Mouse (Mus musculus) gastrocnemius, postnatal 4 days (tissue): ENCODE measurements around the gene Pdha1. TPM values are rescaled to one million over a fixed set of nuclear protein-coding genes. Genes with fewer than 3 reads are reported as not detected.

Experiments used
- DNase-seq, 2 experiments: peaks; one replicate each; pipeline ENCODE4 v3.0.0; 2021 to 2022; ENCODE audit warnings: low spot score in 2 of 2, mixed read lengths in 2 of 2
- long read RNA-seq, 2 experiments: library from polyadenylated mRNA; stranded (forward); transcript quantifications; one replicate each; pipeline ENCODE4 v2.0.0; 2021
- total RNA-seq, 2 experiments: library from RNA; stranded (reverse); gene quantifications; 2 replicates each; pipeline ENCODE4 v1.2.3; 2021

The Pdha1 gene
- 100 to 1,000 TPM; 287 to 295 TPM for total RNA-seq
- long read RNA-seq, experiment 1, transcript Pdha1-201 (11 exons, 2,848 nt) = major isoform, 508 of 553 reads
- long read RNA-seq, experiment 1, partial matches to known transcripts = 12 of 553 reads
- long read RNA-seq, experiment 1, other reads (novel, unspliced or antisense) = 33 of 553 reads
- long read RNA-seq, experiment 2, transcript Pdha1-201 (11 exons, 2,848 nt) = major isoform, 537 of 580 reads
- long read RNA-seq, experiment 2, partial matches to known transcripts = 24 of 580 reads
- long read RNA-seq, experiment 2, other reads (novel, unspliced or antisense) = 19 of 580 reads

GRCm38 (mm10) chrX:160137861-160138717, at the start of gene Pdha1:
Gene Pdha1 (minus strand): TSS chrX:160138413.
- DNase-seq = peak; percentile 64 to 81

DNA sequence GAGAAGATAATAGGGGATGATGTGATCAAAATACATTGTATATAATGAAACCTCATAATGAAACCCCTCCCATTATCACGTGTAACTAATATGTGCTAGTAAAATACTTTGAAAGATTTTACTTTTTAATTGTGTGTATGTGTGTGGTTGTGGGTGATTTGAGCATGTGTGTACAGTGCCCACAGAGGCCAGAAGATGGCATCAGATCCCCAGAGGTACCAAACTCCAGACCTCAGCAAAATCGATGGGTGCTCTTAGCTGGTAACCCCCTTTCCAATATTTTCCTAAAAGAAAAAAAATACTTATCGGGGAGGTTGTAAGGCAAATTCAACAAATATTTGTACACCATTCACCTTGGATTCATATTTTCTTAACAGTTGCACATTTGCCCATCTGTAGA, 40.8 kb upstream of the Pdha1 start:
- no peak for DNase-seq

GRCm38 (mm10) chrX:160170150-160170549, 31.9 kb upstream of the Pdha1 start:
- peak in 1 of 2 experiments; percentile 28 for DNase-seq

- DNase-seq = no peak
These were observed 28.2 kb upstream of the Pdha1 start for GRCm38 (mm10) chrX:160166246-160166985.

DNA sequence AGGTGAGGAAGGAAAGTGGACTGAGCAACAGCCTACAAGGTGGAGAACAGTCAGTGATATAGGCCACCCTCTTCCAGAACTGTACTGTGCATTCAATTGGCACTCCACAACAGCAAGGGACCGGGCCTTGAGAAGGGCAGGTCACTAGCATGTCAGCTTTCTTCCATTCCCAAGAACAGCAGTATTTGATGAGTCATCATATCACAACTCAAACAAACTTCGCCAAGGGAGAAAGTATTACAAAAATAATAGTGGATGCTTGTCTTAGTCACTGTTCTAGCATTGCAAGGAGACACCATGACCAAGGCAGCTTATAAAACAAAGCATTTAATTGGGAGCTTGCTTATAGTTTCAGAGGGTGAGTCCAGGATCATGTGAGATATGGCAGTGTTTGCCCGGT, 26.0 kb upstream of the Pdha1 start:
- no peak for DNase-seq

DNA sequence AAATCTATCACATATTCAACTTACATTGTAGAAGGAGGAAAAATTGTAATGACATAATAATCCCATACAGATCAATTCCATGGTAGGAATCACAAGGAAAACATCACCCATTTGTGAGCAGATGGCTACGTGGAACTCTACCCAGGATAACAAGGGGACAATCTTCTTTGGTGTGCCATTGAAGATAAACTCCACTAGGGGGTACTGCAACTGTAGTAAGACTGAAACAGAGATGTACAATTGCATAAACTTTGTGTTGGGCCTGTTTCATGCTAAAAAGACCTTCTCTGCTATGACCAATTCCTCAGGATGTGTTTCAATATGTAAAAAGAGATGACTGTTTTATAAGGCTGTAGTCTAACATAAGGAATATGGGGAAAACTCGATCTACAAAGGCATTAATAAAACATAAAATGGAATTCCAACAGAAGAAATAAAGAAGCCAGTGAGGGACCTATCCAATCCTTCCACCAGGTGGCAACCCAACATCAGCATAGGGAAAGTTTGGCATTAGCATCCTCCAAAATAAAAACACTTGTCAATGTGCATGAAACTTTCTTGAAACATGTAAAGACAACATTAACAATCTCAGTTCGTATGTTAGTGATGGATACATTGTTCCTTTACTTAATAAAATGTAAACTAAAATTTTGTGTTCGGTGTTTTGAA, 15.1 kb upstream of the Pdha1 start:
- DNase-seq = no peak

GRCm38 (mm10) chrX:160148859-160149258, 10.6 kb upstream of the Pdha1 start:
- no peak for DNase-seq

- no peak for DNase-seq
These were observed 9.2 kb upstream of the Pdha1 start for GRCm38 (mm10) chrX:160147406-160147805.

DNA sequence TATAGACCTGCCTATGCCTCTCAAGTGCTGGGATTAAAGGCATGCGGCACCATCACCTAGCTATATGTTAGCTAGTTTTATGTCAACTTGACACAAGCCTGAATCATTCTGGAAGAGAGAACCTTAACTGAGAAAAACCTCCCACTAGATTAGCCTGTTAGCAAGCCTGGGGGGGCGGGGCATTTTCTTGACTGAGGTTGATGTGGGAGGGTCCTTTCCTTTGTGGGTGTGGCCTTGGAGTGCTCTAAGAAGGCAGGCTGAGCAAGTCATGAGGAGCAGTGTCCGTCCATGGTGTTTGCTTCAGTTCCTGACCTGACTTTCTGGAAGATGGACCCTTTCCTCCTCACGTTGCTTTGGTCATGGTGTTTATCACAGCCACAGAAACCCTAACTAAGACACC, 8.6 kb upstream of the Pdha1 start:
- no peak for DNase-seq

DNA sequence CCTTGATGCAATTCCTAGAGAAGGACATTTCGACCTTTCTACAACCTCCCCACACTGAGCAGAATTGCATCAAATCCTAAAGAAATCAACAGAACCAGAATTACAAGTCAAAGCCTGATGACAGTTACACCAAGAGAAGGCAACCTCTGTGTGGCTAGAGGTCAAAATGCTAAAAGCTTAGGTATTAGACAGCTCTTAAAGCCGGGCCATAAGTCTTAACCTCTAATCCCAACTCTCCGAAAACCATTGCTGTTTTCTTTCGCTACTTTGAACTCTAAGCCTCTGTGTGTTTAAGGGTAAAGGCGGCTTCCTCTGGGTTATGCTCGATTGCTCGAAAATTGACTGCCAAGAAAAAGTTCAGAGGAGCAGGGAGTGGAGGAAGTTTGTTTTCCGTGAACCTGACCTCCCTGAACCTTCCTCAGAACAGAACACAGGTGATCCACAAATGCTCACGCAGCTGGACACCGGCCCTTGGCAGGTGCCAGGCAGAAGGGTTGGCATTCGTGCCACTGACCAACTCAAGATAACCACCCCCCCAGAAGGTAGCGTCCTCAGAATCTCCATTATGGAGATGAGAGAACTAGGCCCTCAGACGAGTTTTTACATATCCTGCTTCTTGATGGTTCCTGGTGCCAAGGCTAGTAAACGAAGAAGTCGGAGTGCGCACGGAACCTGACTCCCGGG, 894 bp downstream of the Pdha1 start:
- no peak for DNase-seq

DNA sequence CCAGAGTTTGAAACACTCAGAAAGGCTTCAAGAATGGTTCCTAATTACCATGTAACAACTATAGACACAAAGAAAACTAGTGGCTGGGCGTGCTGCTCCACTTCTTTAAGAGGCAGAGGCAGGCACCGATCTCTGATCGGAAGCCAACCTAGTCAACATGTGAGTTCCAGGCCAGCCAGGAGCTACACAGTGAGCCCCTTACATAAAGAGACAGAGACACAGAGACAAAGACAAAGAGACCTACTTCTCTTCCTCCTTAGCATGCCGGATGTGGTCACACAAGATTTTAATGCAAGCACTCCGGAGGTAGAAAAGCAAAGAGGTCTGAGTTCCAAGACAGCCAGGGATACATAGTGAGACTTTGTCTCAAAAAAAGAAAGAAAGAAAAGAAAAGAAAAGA, 2.1 kb downstream of the Pdha1 start:
- DNase-seq = no peak

GRCm38 (mm10) chrX:160135719-160136118, 2.5 kb downstream of the Pdha1 start:
- no peak for DNase-seq

- DNase-seq = no peak
These were observed 3.9 kb downstream of the Pdha1 start for GRCm38 (mm10) chrX:160134136-160134843.

GRCm38 (mm10) chrX:160116658-160117057, 21.6 kb downstream of the Pdha1 start:
- DNase-seq = peak in 1 of 2 experiments; percentile 27

DNA sequence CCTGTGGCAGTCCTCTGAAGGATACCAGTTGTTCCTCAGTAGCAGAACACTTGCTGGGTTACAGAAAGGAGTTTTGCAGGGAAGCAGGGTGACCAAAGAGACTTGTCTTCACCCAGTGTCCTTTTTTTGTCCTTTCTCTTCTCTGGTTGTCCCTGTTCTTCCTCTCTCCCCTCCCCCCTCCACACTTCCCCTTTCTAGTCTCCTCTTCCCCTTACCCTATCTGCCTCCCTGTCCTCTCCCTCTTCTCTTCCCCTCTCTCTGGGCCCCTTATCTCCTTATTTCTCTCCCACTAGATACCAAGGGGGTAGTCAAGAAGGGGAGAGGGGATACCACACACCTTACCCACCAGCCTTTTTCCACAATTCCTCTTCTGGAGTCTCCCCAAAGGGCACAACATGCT, 22.1 kb downstream of the Pdha1 start:
- no peak for DNase-seq

DNA sequence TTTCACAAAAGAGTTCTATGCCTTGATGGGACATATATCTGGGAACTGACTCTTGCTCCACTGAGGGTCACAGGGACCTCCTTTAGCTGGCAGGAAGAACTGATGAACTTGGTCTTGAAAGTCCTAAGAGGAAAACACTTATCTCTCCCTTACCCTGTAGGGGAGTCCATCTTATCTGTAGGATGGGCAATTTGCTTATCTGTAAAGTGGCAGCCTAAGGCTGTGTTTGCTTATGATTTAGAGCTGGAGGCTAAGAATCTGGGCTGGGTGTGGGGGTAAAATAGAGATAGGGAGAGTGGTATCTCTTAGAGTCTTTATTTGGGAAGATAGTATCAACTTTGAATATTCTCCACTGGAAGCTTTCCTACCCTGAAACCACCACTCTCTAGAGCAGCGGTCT, 24.4 kb downstream of the Pdha1 start:
- DNase-seq = no peak

DNA sequence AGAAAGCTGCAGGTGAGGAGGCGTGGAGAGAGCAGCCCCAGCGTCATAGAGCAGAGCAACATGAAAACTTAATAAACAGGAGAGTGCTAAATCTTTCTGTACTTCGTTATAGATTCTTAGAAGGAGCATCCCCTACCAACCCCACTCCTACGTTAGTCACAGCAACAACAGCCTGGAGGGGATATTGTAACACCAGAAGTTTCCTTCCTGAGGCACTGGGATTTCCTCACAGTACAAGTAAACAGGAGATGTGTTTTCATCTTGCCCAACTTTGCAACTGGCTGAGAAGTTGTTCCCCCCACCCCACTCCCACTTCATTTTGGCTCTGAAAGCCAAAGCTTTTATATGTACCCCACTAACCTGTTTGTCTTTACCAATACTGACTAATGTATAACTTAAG, 30.4 kb downstream of the Pdha1 start:
- DNase-seq = no peak

- DNase-seq = no peak
These were observed 46.2 kb downstream of the Pdha1 start for GRCm38 (mm10) chrX:160091973-160092372.
